Mouse (Mus musculus) gastrocnemius, postnatal 25 days (tissue): ENCODE data around the gene Hif3a. TPM values are rescaled to one million over a fixed set of nuclear protein-coding genes. Genes with fewer than 3 reads are reported as not detected.

Source experiments
- DNase-seq: peaks from one replicate; pipeline ENCODE4 v3.0.0; 2022
- total RNA-seq, 2 experiments: library from RNA; stranded (reverse); gene quantifications; 1 replicate in 1 of 2; 2 replicates in 1 of 2; pipeline ENCODE4 v1.2.3; 2021

The Hif3a gene
- total RNA-seq, 2 experiments from 2014 or later, result 0.97 to 1.3 TPM

DNA sequence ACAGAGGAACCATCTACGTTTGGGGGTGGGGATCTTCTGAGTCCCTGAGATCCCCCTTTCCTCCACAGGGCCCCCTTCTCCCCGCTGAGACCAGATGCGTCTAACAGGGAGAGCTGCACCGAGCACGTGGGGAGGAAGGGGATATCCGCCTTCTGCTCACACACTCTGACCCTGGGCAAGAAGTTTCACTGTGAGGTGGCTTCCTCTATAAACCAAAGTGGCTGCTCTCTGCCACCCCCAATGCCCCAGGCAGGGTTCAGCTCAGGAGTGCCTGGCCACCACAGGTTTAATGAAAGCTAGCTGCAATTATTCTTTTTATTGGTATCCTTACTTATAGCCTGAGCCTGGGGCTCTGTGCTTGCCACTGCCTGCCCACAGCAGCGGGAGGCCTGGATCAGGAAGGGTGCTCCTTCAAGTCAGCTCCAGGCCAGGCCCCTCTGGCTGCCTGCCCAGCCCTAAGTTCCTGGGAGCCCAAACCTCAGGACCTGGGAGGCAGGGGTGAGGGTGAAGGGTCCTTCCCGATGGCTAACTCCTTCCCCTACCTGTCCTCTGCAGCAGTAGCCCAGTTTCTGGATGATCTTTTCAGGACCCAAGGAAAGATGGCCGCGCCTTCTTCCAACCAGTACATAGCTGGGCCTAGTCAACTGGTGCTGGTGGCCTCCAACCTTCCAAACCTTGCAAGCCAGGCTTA lies 37.3 kb downstream of the Hif3a start:
- DNase-seq, result no peak

GRCm38 (mm10) chr7:17024141-17024540 lies 38.1 kb downstream of the Hif3a start:
- no peak for DNase-seq

DNA sequence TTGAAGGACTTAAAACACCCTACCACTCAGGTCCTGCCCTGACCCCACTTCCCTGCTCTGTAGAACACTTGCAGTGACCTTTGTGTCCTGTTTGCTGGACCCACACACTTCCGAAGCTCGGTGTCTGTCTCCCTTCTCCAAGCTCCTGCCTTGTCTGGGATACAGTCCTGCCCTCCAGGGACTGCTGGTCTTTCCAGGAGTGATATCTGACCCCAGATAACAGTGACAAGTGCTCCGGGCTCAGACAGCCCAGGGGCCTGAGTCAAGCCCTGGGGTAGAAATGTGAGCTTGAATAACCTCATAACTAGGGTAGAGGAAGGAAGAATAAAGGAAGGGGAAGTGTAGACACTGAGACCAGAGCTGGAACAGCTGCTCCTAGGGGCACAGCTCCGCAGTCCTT lies 38.5 kb downstream of the Hif3a start:
- DNase-seq, result no peak

- DNase-seq, result no peak
Measured at GRCm38 (mm10) chr7:17022176-17022575, 40.1 kb downstream of the Hif3a start.

- no peak for DNase-seq
Measured at GRCm38 (mm10) chr7:17019426-17020166, 42.6 kb downstream of the Hif3a start.

- no peak for DNase-seq
Measured at GRCm38 (mm10) chr7:17017921-17018320, 44.3 kb downstream of the Hif3a start.

DNA sequence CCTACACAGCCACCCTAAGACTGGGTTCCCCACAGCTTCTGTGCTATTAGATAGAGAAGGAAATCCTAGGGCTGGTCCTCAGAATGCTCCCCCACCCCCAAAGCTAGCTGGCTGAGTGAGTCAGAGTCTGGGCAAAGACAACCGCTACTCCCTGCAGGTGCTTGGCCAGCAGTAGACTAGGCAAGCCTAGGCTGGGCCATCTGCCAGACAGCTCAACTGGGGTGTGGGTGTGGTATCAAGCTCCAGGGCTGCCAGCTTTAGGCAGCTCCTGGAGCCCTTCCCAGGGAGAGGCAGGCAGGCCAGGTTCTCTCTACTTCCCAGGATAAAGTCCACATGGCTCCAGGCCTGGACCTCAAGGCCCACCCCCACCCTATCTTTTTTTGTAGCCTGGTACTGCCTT lies 45.2 kb downstream of the Hif3a start:
- DNase-seq, result peak; percentile 94

DNA sequence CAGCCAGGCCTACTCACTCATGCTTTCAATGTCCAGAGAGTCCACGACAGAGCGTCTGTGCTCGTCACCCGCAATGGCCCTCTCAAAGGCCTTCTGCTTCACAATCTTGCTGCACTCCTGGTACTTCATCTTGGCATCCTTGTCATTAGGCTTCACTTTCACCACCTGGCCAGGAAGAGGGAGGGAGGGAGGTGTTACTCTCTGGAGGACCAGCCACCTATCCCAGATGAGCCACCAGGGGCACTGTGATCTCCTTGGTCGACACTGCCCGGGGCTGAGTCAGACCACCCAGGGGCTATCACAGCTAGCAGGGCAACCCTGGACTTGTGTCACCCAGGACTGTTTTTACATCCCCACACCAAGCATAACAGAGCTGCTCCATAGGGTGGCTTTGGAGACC lies 46.8 kb downstream of the Hif3a start:
- DNase-seq, result no peak

- no peak for DNase-seq
Measured at GRCm38 (mm10) chr7:17011909-17012590, 50.2 kb downstream of the Hif3a start.

DNA sequence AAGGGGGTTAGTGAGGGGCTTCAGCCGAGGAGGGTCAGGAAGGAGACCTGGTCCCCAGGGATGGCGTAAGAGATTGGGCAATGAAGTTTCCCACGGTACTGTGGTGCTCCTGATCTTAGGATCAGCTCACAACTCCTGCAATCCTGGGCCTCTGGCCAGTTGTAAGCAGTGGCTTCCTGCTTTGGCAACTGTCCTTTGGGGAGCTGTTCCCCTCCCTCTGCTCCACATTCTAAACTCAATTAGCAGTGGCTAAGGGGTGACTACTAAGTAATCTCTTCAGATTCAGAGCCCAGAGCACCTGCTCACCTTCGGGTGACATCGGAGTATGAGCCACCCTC lies 52.2 kb downstream of the Hif3a start:
- DNase-seq, result no peak

DNA sequence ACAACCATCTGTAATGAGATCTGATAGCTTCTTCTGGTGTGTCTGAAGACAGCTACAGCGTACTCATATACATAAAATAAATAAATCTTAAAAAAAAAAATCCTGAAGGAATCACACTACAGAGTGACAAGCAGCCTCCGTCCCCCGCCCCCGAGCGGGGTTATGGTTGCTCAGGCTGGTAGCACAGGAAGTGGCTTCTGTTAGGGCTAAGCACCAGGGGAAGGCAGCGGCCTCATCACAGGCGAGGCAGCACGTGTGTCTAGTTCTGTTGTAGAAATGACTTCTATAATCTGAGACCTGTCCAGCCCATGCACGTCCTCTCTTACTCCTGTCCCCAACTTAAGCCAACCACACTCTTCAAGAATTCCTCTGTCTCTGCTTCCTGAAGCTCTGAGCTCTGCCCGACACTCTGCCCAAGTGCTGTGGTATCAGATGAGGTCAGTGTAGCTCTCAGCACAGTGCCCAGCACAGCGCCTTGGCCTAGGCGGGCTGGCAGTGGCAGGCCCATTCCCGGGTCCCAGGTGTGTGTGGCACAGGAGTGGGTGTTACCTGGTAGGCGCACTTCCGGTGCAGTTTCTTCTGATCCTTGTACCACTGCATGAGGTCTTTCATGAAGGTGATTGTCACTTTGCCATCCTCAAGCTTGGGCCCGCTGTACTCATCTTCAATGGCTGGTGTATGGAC lies 52.8 kb downstream of the Hif3a start:
- no peak for DNase-seq

- no peak for DNase-seq
Measured at GRCm38 (mm10) chr7:17007300-17007699, 54.9 kb downstream of the Hif3a start.

GRCm38 (mm10) chr7:17004716-17005115 lies 57.5 kb downstream of the Hif3a start:
- DNase-seq, result no peak

GRCm38 (mm10) chr7:17003230-17003960 lies 58.8 kb downstream of the Hif3a start:
- no peak for DNase-seq

DNA sequence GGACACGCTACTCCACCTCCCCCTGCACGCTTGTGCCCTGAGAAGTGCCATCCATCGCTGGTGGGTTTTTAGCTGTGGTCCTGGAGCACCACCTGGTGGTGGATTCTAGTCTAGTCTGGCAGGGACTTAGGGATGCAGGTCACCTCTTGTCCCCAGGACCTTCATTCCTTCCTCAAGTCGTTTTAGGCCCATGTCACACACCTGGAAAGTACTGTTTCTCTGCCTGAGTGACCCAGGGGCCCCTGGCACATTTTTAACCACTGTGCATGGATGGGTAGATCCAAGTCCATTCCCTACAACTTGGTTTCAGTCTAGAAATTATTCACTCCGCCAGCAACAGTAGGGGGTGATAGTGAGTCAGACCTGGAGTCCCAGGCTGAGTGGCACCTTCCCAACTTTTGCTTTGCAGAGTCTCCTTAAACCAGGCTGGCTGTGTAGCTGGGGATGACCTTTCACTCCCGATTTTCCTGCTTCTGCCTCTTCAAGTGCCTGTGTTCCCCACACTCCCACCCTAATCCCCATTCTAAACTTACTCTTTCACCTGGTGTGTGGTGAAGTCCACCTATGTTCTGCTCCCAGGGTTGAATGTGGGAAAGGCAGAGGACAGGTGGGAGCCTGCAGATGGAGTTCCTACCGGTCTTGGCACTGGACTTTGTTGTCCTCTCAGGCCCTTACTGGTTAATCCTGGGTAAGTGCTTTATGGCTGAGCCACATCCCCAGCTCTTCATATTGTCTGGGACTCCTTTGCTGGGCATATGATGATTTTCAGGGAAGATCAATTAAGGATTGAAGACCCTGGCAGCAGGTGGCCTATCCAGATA lies 59.6 kb downstream of the Hif3a start:
- DNase-seq, result peak; percentile 60

DNA sequence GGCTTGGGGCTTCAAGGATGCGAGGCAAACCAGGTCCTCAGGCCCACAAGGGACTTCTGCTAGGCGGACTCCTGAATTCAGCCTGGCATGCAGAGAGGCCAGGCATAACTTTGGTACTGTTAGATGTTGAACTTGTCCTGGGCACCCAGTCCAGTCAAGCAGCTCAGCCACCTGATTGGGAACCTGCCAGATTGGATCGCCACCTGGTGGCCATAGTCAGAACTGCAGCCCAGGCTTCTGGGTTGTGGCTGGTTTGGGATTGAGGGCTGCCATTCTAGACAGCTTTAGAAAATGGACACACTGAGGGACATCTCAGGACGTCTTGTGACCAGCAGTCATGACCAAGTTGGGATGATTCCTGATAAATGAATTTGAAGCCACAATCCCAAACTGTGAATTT lies 62.6 kb downstream of the Hif3a start:
- peak; percentile 70 for DNase-seq

DNA sequence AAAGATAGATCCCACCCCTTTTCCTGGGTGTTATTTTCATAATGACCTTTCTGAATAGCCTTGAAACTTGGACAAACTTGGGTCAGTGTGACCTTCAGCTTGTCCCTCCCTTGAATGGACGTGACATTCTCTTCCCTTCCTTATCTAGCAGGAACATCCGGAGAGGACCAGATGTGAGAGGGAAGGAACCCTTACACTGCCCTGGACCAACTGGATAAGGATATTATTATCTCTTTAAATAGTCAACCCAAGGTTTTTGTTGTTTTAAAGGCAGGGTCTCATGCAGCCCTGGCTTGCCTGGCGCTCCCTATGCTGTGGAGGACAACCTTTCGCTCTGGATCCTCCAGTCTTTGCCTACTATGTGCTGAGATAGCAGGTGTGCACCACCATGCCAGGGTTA lies 63.0 kb downstream of the Hif3a start:
- DNase-seq, result no peak

GRCm38 (mm10) chr7:16995345-16995744 lies 66.9 kb downstream of the Hif3a start:
- DNase-seq, result no peak

DNA sequence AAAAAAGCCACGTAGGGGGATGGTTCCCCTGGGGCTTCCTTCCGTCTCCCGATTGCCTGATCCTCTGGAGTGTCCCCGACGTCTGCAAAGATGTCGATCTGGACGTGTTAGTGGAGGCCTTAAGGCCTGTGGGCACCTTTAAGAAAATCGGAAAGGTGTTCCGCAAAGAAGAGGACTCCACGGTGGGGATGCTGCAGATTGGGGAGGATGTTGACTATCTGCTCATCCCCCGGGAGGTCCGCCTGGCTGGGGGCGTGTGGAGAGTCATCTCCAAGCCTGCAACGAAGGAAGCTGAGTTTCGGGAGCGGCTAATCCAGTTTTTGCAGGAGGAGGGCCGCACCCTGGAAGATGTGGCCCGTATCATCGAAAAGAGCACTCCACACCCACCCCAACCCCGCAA lies 67.8 kb downstream of the Hif3a start:
- no peak for DNase-seq

GRCm38 (mm10) chr7:16993651-16994399 lies 68.4 kb downstream of the Hif3a start:
- DNase-seq, result peak; percentile 90

- DNase-seq, result no peak
Measured at GRCm38 (mm10) chr7:16992451-16992807, 69.8 kb downstream of the Hif3a start, which contains the start of gene Ccdc8. TSS of gene Ccdc8 (plus strand) at chr7:16992708.
